Mouse (Mus musculus) layer of hippocampus, postnatal 25 days (tissue): Measurements from ENCODE around the gene Fam120c. TPM values are rescaled to one million over a fixed set of nuclear protein-coding genes. Genes with fewer than 3 reads are reported as not detected.

Source experiments
- DNase-seq, 2 experiments: peaks; one replicate each; pipeline ENCODE4 v3.0.0; 2022; ENCODE audit warnings: mixed read lengths in 2 of 2, low spot score in 1 of 2; ENCODE audit errors: extremely low spot score in 1 of 2
- total RNA-seq, 2 experiments: library from RNA; stranded (reverse); gene quantifications; 2 replicates each; pipeline ENCODE4 v1.2.3; 2021

The Fam120c gene
- total RNA-seq, 2 experiments from 2014 or later = 45.9 to 46.2 TPM

- DNase-seq = peak; percentile 75 to 82
Measured at GRCm38 (mm10) chrX:151520458-151521322, 176.7 kb downstream of the Fam120c start, which contains the start of gene Phf8. TSS of gene Phf8 (plus strand) at chrX:151520672.

Other genes starting within 250 kb of the Fam120c start
- gene Tsr2, start 247.6 kb upstream of the Fam120c start, total RNA-seq = 10 to 100 TPM; 70.3 to 72.0 TPM
- 10 to 100 TPM; 37.5 to 38.9 TPM for gene Wnk3, start 146.1 kb upstream of the Fam120c start, total RNA-seq
- gene Phf8, start 176.5 kb downstream of the Fam120c start, total RNA-seq = 10 to 100 TPM; 30.9 to 37.3 TPM